In genomic region chr4:111720662-111721003, GRCm38 (mm10) we compare ENCODE assay signal across 8 mouse cellular contexts. TPM values are rescaled to one million over a fixed set of nuclear protein-coding genes. Genes with fewer than 3 reads are reported as not detected.
DNase-seq lines count a peak whose midpoint lies in the region; ATAC-seq lines count a peak whose summit lies in the region.

No protein-coding gene starts in this region.

- WGBS in forebrain, embryonic 15.5 days: 15% methylated on average over 2 of the region's 2 CpGs
- WGBS in liver, embryonic 13.5 days (ENCODE audit: insufficient replicate concordance): 25% methylated on average over 2 of the region's 2 CpGs

- H3K27ac ChIP-seq in forebrain, embryonic 15.5 days (replicated peaks): no peak overlapping the region
- H3K27ac ChIP-seq in liver, embryonic 13.5 days: peak overlapping the region; percentile 61

- H3K36me3 ChIP-seq in megakaryocyte, embryonic 14.5 days (replicated peaks; ENCODE audit: low read length): peaks cover 4% of the 10 kb centered on the region
- H3K36me3 ChIP-seq in forebrain, embryonic 15.5 days: no peaks in the 10 kb centered on the region
- no peaks in the 10 kb centered on the region for H3K36me3 ChIP-seq in liver, embryonic 13.5 days

- H3K27me3 ChIP-seq in megakaryocyte, embryonic 14.5 days (replicated peaks): peaks cover 2% of the 10 kb centered on the region
- no peaks in the 10 kb centered on the region for H3K27me3 ChIP-seq in forebrain, embryonic 15.5 days
- no peaks in the 10 kb centered on the region for H3K27me3 ChIP-seq in liver, embryonic 13.5 days

- H3K4me2 ChIP-seq in forebrain, embryonic 15.5 days (replicated peaks): peak overlapping the region; percentile 89
- H3K4me2 ChIP-seq in liver, embryonic 13.5 days: peak overlapping the region; percentile 85

- no peak for DNase-seq in liver, embryonic 13.5 days
- DNase-seq in thymus, postnatal 14 days: peak; percentile 16
- no peak for DNase-seq in left cerebral cortex, adult 9 months (ENCODE audit: low spot score in 2 of 2)
- DNase-seq in adrenal gland, postnatal 10 days: no peak
- DNase-seq in ovary, postnatal 10 days (ENCODE audit: low spot score): no peak

- ATAC-seq in megakaryocyte, adult 5-6 weeks (ENCODE audit: poor library complexity, severe bottlenecking): no peak
- ATAC-seq in forebrain, embryonic 15.5 days (replicated peaks): 0 out of 2 replicates have a peak, but pooled peaks have one; percentile 9
- ATAC-seq in liver, embryonic 13.5 days (ENCODE audit: low read depth): no peak

- peaks cover 22% of the 10 kb centered on the region for H3K4me1 ChIP-seq in megakaryocyte, embryonic 14.5 days
- H3K4me1 ChIP-seq in forebrain, embryonic 15.5 days: peaks cover 13% of the 10 kb centered on the region
- H3K4me1 ChIP-seq in liver, embryonic 13.5 days (replicated peaks): peaks cover 17% of the 10 kb centered on the region

- H3K9ac ChIP-seq in forebrain, embryonic 15.5 days (replicated peaks): no peak overlapping the region
- H3K9ac ChIP-seq in liver, embryonic 13.5 days: peak overlapping the region; percentile 76

- peak overlapping the region; percentile 95 for H3K4me3 ChIP-seq in megakaryocyte, embryonic 14.5 days (replicated peaks)
- peak overlapping the region; percentile 72 for H3K4me3 ChIP-seq in forebrain, embryonic 15.5 days
- peak overlapping the region; percentile 73 for H3K4me3 ChIP-seq in liver, embryonic 13.5 days (replicated peaks)

- no peaks in the 10 kb centered on the region for H3K9me3 ChIP-seq in megakaryocyte, embryonic 14.5 days
- H3K9me3 ChIP-seq in forebrain, embryonic 15.5 days: no peaks in the 10 kb centered on the region
- no peaks in the 10 kb centered on the region for H3K9me3 ChIP-seq in liver, embryonic 13.5 days (replicated peaks)

RNA-seq across cellular contexts. Expression of gene Spata6, which starts 0.8 kb away (rescaled TPM):
- 6.1 TPM in 1 of 2 replicates, not detected in the other for polyA plus RNA-seq in megakaryocyte, embryonic 14.5 days (2012; ENCODE audit: insufficient read depth, low replicate concordance)
- 33.0 and 39.1 TPM in 2 replicates for total RNA-seq in megakaryocyte, adult 5-6 weeks (2015)
- 27.4 and 30.8 TPM in 2 replicates for total RNA-seq in megakaryocyte, adult 5-6 weeks (2017)
- polyA plus RNA-seq in forebrain, embryonic 15.5 days (2015; fragmentation: Nextera tagmentation; extraction: Ambion mirVana): 7.9 and 9.7 TPM in 2 replicates
- 3.3 and 5.2 TPM in 2 replicates for polyA plus RNA-seq in liver, embryonic 13.5 days (2015; fragmentation: Nextera tagmentation; extraction: Ambion mirVana)
- total RNA-seq in adrenal gland, postnatal 10 days (2021): 10 to 100 TPM; 16.9 to 20.0 TPM
